Mouse (Mus musculus): ENCODE measurements around the gene Zar1. TPM values are rescaled to one million over a fixed set of nuclear protein-coding genes. Genes with fewer than 3 reads are reported as not detected.
"Not testable (repeated sequence)": the region's sequence is repeated elsewhere in the genome, so short reads cannot be mapped to it uniquely, and the experiment has no call there.

Zar1 gene
- total RNA-seq (2015; ENCODE audit: low replicate concordance) (not detected in 2 replicates), total RNA-seq (2017; ENCODE audit: low replicate concordance) (not detected in 2 replicates)

- not testable (repeated sequence) for ATAC-seq (replicated peaks; ENCODE audit: low FRiP score, poor library complexity, severe bottlenecking)
Observed at GRCm38 (mm10) chr5:72580970-72581332, at the start of gene Zar1. Gene Zar1, minus strand, starts transcription at chr5:72581254.

GRCm38 (mm10) chr5:72630026-72630425 lies 49.0 kb upstream of the Zar1 start:
- ATAC-seq (replicated peaks; ENCODE audit: low FRiP score, poor library complexity, severe bottlenecking) = no peak

GRCm38 (mm10) chr5:72621022-72621421 lies 40.0 kb upstream of the Zar1 start:
- ATAC-seq (replicated peaks; ENCODE audit: low FRiP score, poor library complexity, severe bottlenecking) = no peak

GRCm38 (mm10) chr5:72617413-72617812 lies 36.4 kb upstream of the Zar1 start:
- no peak for ATAC-seq (replicated peaks; ENCODE audit: low FRiP score, poor library complexity, severe bottlenecking)

- ATAC-seq (replicated peaks; ENCODE audit: low FRiP score, poor library complexity, severe bottlenecking) = no peak
Observed at GRCm38 (mm10) chr5:72603138-72603537, 22.1 kb upstream of the Zar1 start.

GRCm38 (mm10) chr5:72601006-72601405 lies 20.0 kb upstream of the Zar1 start:
- no peak for ATAC-seq (replicated peaks; ENCODE audit: low FRiP score, poor library complexity, severe bottlenecking)

GRCm38 (mm10) chr5:72587192-72587681 lies 6.2 kb upstream of the Zar1 start, which contains the start of gene Gm5868:
Gene Gm5868, minus strand, starts transcription at chr5:72587551.
- no peak for ATAC-seq (replicated peaks; ENCODE audit: low FRiP score, poor library complexity, severe bottlenecking)

GRCm38 (mm10) chr5:72586667-72587191 lies 5.7 kb upstream of the Zar1 start:
- not testable (repeated sequence) for ATAC-seq (replicated peaks; ENCODE audit: low FRiP score, poor library complexity, severe bottlenecking)

- not testable (repeated sequence) for ATAC-seq (replicated peaks; ENCODE audit: low FRiP score, poor library complexity, severe bottlenecking)
Observed at GRCm38 (mm10) chr5:72586122-72586521, 5.1 kb upstream of the Zar1 start.

GRCm38 (mm10) chr5:72580088-72580969 lies 725 bp downstream of the Zar1 start:
- 0 out of 2 replicates have a peak, but pooled peaks have one; percentile 49 for ATAC-seq (replicated peaks; ENCODE audit: low FRiP score, poor library complexity, severe bottlenecking)

GRCm38 (mm10) chr5:72579599-72579998 lies 1.5 kb downstream of the Zar1 start:
- not testable (repeated sequence) for ATAC-seq (replicated peaks; ENCODE audit: low FRiP score, poor library complexity, severe bottlenecking)

- no peak for ATAC-seq (replicated peaks; ENCODE audit: low FRiP score, poor library complexity, severe bottlenecking)
Observed at GRCm38 (mm10) chr5:72565621-72566020, 15.4 kb downstream of the Zar1 start.

- not testable (repeated sequence) for ATAC-seq (replicated peaks; ENCODE audit: low FRiP score, poor library complexity, severe bottlenecking)
Observed at GRCm38 (mm10) chr5:72563183-72563582, 17.9 kb downstream of the Zar1 start.

GRCm38 (mm10) chr5:72560976-72561628 lies 20.0 kb downstream of the Zar1 start:
- no peak for ATAC-seq (replicated peaks; ENCODE audit: low FRiP score, poor library complexity, severe bottlenecking)

- ATAC-seq (replicated peaks; ENCODE audit: low FRiP score, poor library complexity, severe bottlenecking) = peak; percentile 96
Observed at GRCm38 (mm10) chr5:72559544-72560049, 21.5 kb downstream of the Zar1 start, which contains the start of gene Nfxl1. Gene Nfxl1, minus strand, starts transcription at chr5:72559684.

GRCm38 (mm10) chr5:72558716-72559526 lies 22.1 kb downstream of the Zar1 start:
- peak; percentile 87 for ATAC-seq (replicated peaks; ENCODE audit: low FRiP score, poor library complexity, severe bottlenecking)

- ATAC-seq (replicated peaks; ENCODE audit: low FRiP score, poor library complexity, severe bottlenecking) = no peak
Observed at GRCm38 (mm10) chr5:72556245-72556644, 24.8 kb downstream of the Zar1 start.

GRCm38 (mm10) chr5:72551209-72551608 lies 29.8 kb downstream of the Zar1 start:
- ATAC-seq (replicated peaks; ENCODE audit: low FRiP score, poor library complexity, severe bottlenecking) = no peak

- ATAC-seq (replicated peaks; ENCODE audit: low FRiP score, poor library complexity, severe bottlenecking) = no peak
Observed at GRCm38 (mm10) chr5:72528896-72529295, 52.2 kb downstream of the Zar1 start.
